Mouse (Mus musculus) hindbrain, embryonic 14.5 days (tissue): ENCODE measurements around the gene Arrb1. TPM values are rescaled to one million over a fixed set of nuclear protein-coding genes. Genes with fewer than 3 reads are reported as not detected.

Source experiments
- ATAC-seq: fragments of 200-750 bp; cut with Nextera tagmentation; 2 replicates; pipeline ENCODE4 v1.8.0; 2017; ENCODE audit warnings: moderate number of reproducible peaks, mild to moderate bottlenecking, moderate TSS enrichment, moderate library complexity; ENCODE audit not compliant: low FRiP score
- DNase-seq: peaks from one replicate; pipeline ENCODE4 v3.0.0-alpha.2; 2015; ENCODE audit warnings: low spot score
- H3K27ac ChIP-seq: fragments of 300-500 bp; sonication (generic); 2 replicates; pipeline ENCODE4 v1.5.1; 2014; ENCODE audit warnings: mild to moderate bottlenecking, moderate library complexity
- H3K27me3 ChIP-seq: fragments of 300-500 bp; sonication (generic); 2 replicates; pipeline ENCODE4 v1.6.1; 2014; ENCODE audit warnings: mild to moderate bottlenecking, low read length, mixed read lengths; ENCODE audit not compliant: control insufficient read depth, insufficient read depth
- H3K36me3 ChIP-seq: fragments of 300-500 bp; sonication (generic); replicated peaks from 2 replicates; pipeline ENCODE4 v1.6.1; 2014; ENCODE audit not compliant: control insufficient read depth, insufficient read depth
- H3K4me1 ChIP-seq: fragments of 300-500 bp; sonication (generic); replicated peaks from 2 replicates; pipeline ENCODE4 v1.6.1; 2014; ENCODE audit warnings: antibody characterized with exemption, low read length, mixed read lengths; ENCODE audit not compliant: control insufficient read depth, insufficient read depth
- H3K4me2 ChIP-seq: fragments of 300-500 bp; sonication (generic); replicated peaks from 2 replicates; pipeline ENCODE4 v1.6.1; 2014; ENCODE audit warnings: mild to moderate bottlenecking, moderate library complexity
- H3K4me3 ChIP-seq: fragments of 300-500 bp; sonication (generic); replicated peaks from 2 replicates; pipeline ENCODE4 v1.5.1; 2014; ENCODE audit warnings: mild to moderate bottlenecking, low read length
- H3K9ac ChIP-seq: fragments of 300-500 bp; sonication (generic); 2 replicates; pipeline ENCODE4 v1.6.1; 2014
- H3K9me3 ChIP-seq: fragments of 300-500 bp; sonication (generic); 2 replicates; pipeline ENCODE4 v1.6.1; 2016; ENCODE audit warnings: low read length; ENCODE audit not compliant: control insufficient read depth
- WGBS: fragments of 180-500 bp; shearing (Covaris S2); extraction: QIAGEN DNeasy Blood & Tissue Kit; methylation state at CpG from one replicate; pipeline ENCODE4 v1.1.7; 2014; 5-methylcytosine and 5-hydroxymethylcytosine counted together
- polyA plus RNA-seq: library from polyadenylated mRNA; unstranded; fragments of >200 nt; fragmentation: Nextera tagmentation; extraction: Ambion mirVana; gene quantifications from 2 replicates; pipeline ENCODE4 v1.2.1, GENCODE M21; 2014

The Arrb1 gene
- polyA plus RNA-seq, 1 experiment from 2014 or later = 10.1 TPM

- no peak for ATAC-seq
- Histone ChIP-seq H3K4me3 (no peak overlapping the region), H3K27ac (no peak overlapping the region), H3K4me1 (peaks cover 16% of the 10 kb centered on the region), H3K4me2 (no peak overlapping the region), H3K27me3 (no peaks in the 10 kb centered on the region), H3K9ac (no peak overlapping the region), H3K36me3 (peaks cover 29% of the 10 kb centered on the region), H3K9me3 (no peaks in the 10 kb centered on the region)
- 40% methylated on average over 7 of the region's 7 CpGs for whole genome bisulfite sequencing
- no peak for DNase-seq
Observed at GRCm38 (mm10) chr7:99582306-99582705, 47.0 kb downstream of the Arrb1 start.

- Histone ChIP-seq H3K36me3 (peaks cover 32% of the 10 kb centered on the region), H3K4me3 (no peak overlapping the region), H3K4me2 (no peak overlapping the region), H3K4me1 (peaks cover 16% of the 10 kb centered on the region), H3K9me3 (no peaks in the 10 kb centered on the region), H3K9ac (no peak overlapping the region), H3K27ac (no peak overlapping the region), H3K27me3 (no peaks in the 10 kb centered on the region)
- WGBS = 31% methylated on average over 4 of the region's 4 CpGs
- DNase-seq (no peak), ATAC-seq (no peak)
Observed at GRCm38 (mm10) chr7:99582867-99583266, 47.6 kb downstream of the Arrb1 start.

- Histone ChIP-seq H3K27ac (no peak overlapping the region), H3K27me3 (no peaks in the 10 kb centered on the region), H3K36me3 (peaks cover 38% of the 10 kb centered on the region), H3K4me2 (no peak overlapping the region), H3K9me3 (no peaks in the 10 kb centered on the region), H3K4me3 (no peak overlapping the region), H3K9ac (no peak overlapping the region), H3K4me1 (peaks cover 16% of the 10 kb centered on the region)
- ATAC-seq = no peak
- WGBS = 79% methylated on average over 5 of the region's 5 CpGs
- DNase-seq = no peak
Observed at GRCm38 (mm10) chr7:99583625-99584024, 48.4 kb downstream of the Arrb1 start.

GRCm38 (mm10) chr7:99585976-99586375 is 50.7 kb downstream of the Arrb1 start:
- Histone ChIP-seq H3K4me1 (no peaks in the 10 kb centered on the region; the same call in 1 of the 2 replicates), H3K9me3 (no peaks in the 10 kb centered on the region), H3K36me3 (peaks cover 49% of the 10 kb centered on the region), H3K9ac (no peak overlapping the region), H3K27ac (no peak overlapping the region), H3K27me3 (no peaks in the 10 kb centered on the region), H3K4me2 (no peak overlapping the region), H3K4me3 (no peak overlapping the region)
- ATAC-seq = no peak
- no peak for DNase-seq
- WGBS = 75% methylated on average over 8 of the region's 8 CpGs

GRCm38 (mm10) chr7:99590064-99590463 is 54.8 kb downstream of the Arrb1 start:
- DNase-seq = peak; percentile 79
- H3K27ac ChIP-seq = no peak overlapping the region
- no peak overlapping the region for H3K4me3 ChIP-seq
- peaks cover 75% of the 10 kb centered on the region for H3K36me3 ChIP-seq
- no peak overlapping the region; the same call in 1 of the 2 replicates for H3K9ac ChIP-seq
- ATAC-seq = no peak
- H3K27me3 ChIP-seq = no peaks in the 10 kb centered on the region
- H3K4me2 ChIP-seq = no peak overlapping the region
- 2% methylated on average over 3 of the region's 3 CpGs for WGBS
- no peaks in the 10 kb centered on the region; the same call in 1 of the 2 replicates for H3K4me1 ChIP-seq
- no peaks in the 10 kb centered on the region for H3K9me3 ChIP-seq

GRCm38 (mm10) chr7:99590646-99591045 is 55.4 kb downstream of the Arrb1 start:
- Histone ChIP-seq H3K9ac (no peak overlapping the region), H3K27me3 (no peaks in the 10 kb centered on the region), H3K27ac (no peak overlapping the region), H3K4me2 (no peak overlapping the region), H3K4me3 (no peak overlapping the region), H3K4me1 (no peaks in the 10 kb centered on the region; the same call in 1 of the 2 replicates), H3K9me3 (no peaks in the 10 kb centered on the region), H3K36me3 (peaks cover 75% of the 10 kb centered on the region)
- WGBS = 47% methylated on average over 5 of the region's 5 CpGs
- DNase-seq (no peak), ATAC-seq (no peak)

GRCm38 (mm10) chr7:99592669-99593068 is 57.4 kb downstream of the Arrb1 start:
- H3K4me3 ChIP-seq = no peak overlapping the region
- no peak overlapping the region for H3K9ac ChIP-seq
- ATAC-seq (no peak), DNase-seq (no peak)
- no peaks in the 10 kb centered on the region for H3K4me1 ChIP-seq
- H3K9me3 ChIP-seq = no peaks in the 10 kb centered on the region
- no peaks in the 10 kb centered on the region for H3K27me3 ChIP-seq
- WGBS = 100% methylated on average over 3 of the region's 3 CpGs
- no peak overlapping the region for H3K4me2 ChIP-seq
- no peak overlapping the region for H3K27ac ChIP-seq
- H3K36me3 ChIP-seq = peaks cover 85% of the 10 kb centered on the region

GRCm38 (mm10) chr7:99593868-99594803 is 58.9 kb downstream of the Arrb1 start:
- no peak overlapping the region for H3K4me2 ChIP-seq
- H3K9ac ChIP-seq = no peak overlapping the region
- H3K4me1 ChIP-seq = no peaks in the 10 kb centered on the region
- ATAC-seq (no peak; the same call in 1 of the 2 replicates), DNase-seq (no peak)
- no peak overlapping the region for H3K4me3 ChIP-seq
- no peaks in the 10 kb centered on the region for H3K27me3 ChIP-seq
- no peak overlapping the region for H3K27ac ChIP-seq
- no peaks in the 10 kb centered on the region for H3K9me3 ChIP-seq
- peaks cover 89% of the 10 kb centered on the region for H3K36me3 ChIP-seq
- 94% methylated on average over 15 of the region's 15 CpGs for WGBS

- no peak overlapping the region for H3K27ac ChIP-seq
Observed at GRCm38 (mm10) chr7:99598722-99599121, 63.5 kb downstream of the Arrb1 start.

More at GRCm38 (mm10) chr7:99598722-99599121, 63.5 kb downstream of the Arrb1 start:
- ATAC-seq (no peak), DNase-seq (no peak)
- H3K27me3 ChIP-seq = no peaks in the 10 kb centered on the region
- no peak overlapping the region for H3K4me3 ChIP-seq
- no peaks in the 10 kb centered on the region for H3K4me1 ChIP-seq
- WGBS = 75% methylated on average over 4 of the region's 4 CpGs
- H3K9me3 ChIP-seq = no peaks in the 10 kb centered on the region
- H3K36me3 ChIP-seq = peaks cover 98% of the 10 kb centered on the region
- no peak overlapping the region for H3K4me2 ChIP-seq
- H3K9ac ChIP-seq = no peak overlapping the region
